Mouse (Mus musculus) brain, adult 2 months (tissue): ENCODE results near the gene Acvr1b.
A peak's percentile ranks its signal among the peaks of the same experiment; 100 is the strongest.

Source experiments
- DNase-seq: peaks from one replicate; pipeline ENCODE4 v3.0.0; 2011; ENCODE audit warnings: low read depth, low spot score

Gene Acvr1b

DNA sequence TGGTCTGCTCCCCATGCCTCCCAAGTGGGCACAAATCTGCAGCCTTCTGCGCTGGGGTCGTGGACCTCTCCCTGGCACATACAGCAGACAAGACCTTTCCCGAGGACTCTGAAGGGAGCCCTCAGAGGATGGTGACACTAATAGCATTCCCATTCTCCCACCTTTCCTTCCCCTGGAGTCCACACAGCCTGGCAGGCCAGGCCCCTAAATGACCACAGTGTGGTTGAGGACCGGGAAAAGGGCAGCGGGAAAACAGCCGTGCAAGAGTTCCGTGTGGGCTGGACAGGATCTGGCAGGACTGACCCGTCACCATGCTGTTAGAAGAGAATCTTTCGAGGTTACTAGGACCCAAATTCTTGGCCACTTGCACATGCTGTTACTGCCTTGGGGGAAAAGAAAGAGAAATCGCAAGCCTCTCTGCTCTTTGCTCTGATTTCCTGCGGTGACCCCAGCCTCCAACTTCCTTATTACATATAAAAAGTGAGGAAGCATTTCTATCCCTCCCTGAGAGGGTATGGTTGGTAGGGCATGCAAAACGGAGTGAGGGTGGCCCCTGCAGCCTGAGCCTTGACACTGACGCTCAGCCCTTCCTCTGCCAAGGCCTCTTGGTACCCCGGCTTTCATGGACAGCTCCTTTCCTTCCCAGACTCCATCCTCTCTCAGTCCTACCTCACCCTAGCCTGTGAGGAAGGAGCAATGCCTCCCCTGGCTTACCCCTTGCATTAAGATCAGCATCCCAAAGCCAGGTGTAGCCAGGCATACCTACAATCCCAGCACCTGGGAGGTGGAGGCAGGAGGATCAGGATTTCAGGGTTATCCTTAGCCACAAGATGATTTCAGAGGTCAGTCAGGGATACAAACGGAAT lies 27.5 kb upstream of the Acvr1b start:
- DNase-seq, result no peak

DNA sequence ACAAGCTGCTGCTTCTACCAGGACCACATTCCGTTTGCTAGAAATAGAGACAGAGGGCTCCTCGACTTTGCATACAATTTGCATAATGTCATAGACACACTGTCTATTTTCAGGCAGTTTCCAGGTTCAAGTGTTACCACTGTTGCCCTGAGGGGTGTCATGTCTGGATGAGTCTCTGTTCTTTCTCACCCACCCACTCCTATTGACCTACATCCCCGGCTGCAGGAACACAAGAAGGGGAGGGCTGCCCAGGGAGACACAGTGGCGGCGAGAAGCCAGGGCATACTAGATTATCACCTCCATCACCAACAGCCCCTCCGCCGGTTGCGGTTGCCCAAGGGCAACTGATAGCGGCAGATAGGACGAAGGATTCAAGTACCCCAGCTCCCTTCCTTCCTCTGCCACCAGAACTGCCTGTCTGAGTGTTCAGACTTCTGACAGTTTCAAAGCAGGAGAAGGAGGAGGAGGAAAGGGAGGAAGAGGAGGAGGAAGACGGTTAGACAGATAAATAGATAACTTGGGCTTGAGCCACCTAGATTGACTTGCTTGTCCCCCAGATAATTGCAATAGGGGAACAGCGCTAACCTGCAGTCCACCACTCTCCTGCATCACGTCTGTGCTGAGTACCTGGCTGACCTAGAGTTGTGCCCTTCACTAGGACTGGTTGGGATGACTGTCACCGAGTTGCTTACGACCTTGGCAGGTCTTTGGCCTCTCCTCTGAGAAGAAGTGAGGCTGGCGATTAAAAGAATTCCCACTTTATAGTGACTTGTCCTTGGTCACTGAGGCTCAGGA lies 26.6 kb upstream of the Acvr1b start:
- peak; percentile 60 for DNase-seq

DNA sequence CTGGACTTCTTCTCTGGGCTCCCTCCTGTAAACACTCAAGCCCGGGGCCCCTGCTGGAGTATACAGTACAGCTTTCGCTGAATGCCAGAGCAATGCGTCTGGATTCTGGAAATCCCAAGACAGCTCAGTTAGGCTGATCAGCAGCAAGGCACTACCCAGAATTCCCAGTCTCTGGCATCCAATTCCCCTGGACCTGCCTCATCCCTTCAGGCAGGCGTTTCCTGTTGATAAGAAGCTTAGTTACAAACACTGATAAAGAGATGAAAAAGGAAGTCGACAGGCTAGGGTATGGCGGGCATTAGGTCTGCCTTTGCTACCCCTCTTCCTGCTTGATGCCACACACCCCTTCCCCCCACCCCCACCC lies 26.0 kb upstream of the Acvr1b start:
- DNase-seq, result no peak

DNA sequence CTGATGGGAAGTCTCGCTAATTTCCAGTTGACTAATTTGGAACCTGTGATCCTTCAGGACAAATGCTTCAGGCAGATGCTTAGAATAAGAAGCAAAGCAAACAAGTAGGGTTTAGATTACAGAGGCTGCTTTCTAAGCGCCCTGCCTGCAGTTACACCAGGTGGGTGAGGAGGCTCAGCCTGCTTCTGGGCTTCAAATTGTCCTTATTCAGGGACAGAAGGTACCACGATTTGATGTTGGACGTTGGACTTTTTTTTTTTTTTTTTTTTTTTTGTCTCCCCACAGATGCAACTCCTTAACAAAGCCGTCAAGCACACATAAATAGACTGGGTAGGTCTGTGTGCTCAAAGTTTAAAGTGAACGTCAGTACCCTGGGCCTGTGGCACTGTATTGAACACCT lies 25.3 kb upstream of the Acvr1b start:
- no peak for DNase-seq

DNA sequence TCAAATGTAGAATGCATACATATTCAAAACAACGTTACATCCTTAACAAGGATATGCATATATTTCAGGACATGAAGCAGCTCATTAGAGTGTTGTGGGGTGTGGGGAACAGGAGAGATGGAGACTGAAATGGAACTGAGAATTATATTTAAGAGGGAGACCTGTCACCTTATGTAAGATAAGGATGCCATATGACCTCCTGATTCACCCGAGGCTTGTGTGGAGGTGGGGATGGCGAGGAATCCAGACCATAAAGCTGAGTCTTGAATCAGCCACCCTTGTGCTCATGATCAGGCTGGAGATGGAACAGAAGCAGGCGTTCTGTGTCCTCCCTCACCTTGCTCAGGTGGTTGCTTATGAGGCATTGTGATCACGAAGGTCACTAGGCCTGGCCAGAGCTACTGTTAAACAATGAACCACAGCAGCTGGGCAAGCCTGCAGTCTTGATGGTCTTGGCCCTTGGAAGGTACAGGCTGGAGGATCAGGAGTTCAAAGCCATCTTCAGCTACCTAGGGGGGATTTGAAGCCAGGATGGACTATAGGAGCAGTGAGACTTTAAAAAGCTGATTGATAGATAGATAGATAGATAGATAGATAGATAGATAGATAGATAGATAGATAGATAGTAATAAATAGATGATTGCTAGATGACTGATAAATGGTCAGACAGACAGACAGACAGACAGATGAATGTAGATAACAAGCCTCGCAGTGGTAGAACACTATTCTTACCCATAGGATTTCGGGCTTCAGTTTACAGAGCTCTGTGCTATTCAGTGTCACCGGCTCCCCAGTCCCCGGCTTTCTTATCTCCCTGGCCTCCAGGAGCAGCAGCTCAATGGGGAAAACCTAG lies 22.2 kb upstream of the Acvr1b start:
- no peak for DNase-seq

DNA sequence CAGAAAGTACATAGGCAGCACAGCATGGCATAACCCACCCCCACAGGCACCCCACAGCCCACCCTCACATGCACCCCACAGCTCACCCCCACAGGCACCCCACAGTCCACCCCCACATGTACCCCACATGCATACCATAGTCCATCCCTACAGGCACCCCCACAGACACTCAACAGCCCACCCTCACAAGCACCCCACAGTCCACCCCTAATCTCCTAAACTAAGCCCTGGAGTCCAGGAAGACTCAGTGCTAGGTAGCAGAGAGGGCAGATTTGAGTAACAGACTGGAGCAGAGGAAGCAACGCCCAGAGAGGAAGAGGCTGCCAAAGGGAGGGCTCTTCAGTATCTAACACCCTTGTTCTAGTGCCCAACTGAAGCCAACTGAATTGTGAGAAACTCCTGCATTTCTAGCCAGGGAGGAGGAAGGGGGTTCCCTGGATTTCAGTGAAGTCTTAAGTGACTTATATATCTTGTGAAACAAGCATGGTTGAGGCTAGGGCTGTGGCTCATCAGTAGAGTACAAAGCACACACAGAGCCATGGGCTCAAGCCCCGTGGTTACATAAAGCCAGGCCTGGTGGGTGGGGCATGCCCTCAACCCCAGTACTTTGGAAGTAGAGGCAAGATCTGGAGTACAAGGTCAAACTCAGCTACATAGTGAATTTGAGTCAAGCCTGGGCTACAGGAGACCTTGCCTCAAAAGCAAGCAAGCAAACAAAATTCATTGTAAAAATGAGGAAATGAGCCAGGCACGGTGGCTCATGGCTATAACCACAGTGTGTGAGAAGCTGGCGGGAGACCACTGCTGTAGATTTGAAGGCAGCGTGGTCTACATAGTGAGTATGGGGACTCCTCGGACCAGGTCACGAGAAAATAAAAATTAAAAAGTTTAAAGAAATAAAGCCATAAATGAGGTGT lies 18.9 kb upstream of the Acvr1b start:
- DNase-seq, result no peak

DNA sequence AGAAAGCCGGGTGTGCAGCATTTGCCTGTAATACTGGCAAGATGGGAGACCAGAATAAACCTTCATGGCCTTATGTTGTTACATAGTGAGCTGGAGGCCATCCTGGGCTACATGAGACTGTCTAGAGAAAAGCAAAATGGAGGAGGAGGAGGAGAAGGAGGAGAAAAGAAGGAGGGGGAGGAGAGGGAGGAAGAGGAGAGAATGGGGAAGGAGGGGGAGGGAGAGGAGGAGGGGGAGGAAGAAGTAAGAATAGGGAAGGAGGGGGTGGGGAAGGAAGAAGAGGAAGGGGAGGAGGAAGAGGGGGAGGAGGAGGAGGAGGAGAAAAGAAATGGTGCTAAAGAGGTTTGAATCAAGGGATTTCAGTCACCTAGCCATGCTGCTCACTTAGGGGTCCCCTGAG lies 13.7 kb upstream of the Acvr1b start:
- no peak for DNase-seq

DNA sequence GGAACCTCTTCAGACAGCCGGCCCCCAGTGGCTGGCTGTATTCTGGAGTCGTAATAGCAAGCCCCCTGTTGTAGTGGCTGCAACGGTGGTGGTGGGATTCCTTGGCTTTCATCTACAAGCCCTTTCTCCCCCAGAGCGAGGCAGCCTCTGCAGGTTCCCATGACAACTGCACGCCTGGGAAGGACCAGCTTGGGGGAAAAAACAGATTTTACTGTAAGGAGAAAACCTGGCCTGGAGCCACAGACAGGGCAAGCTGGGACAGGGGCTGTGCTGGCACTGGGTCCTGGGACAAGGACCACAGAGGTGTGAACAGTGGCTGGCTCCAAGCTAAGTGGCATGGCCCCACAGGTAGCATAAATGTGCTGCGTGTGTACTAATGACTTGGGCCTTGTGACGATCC lies 13.3 kb upstream of the Acvr1b start:
- DNase-seq, result peak; percentile 72

DNA sequence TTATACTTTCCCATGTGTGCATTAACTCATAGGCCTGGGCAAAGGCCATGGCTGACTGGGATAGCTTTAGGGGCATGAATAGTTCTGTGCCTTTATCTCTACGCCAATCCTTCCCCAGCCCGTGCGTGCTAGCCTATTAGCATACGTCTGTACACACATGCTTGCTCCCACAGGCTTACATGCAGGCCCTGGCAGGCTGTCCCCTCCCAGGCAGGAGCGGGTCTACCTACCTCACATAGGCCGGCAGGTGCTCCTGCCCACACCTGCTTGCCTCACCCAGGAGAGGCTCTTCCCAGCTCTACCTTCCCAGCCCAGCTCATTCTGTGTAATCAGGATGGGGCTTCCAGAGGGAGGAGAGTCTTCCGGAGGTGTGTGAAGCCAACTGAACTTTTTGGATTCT lies 12.3 kb upstream of the Acvr1b start:
- no peak for DNase-seq

DNA sequence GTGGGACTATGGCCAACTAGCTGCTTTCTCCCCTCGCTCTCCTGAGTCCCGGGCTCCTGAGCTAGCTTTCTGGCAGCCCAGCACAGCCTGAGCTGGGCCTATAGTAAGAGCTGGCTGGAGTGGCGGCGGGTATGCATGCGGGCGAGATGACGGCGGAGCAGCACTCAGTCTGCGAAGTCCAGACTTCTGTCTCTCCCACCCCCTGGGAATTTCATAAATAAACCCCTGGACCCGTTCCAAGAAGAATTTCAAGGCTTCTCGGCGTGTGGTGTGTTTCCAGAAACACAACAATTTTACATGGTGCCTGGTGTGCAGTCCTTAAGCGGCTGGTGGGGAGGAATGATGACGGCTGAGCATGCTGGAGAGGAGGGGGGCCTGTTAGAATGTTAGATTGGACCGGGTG lies 10.8 kb upstream of the Acvr1b start:
- DNase-seq, result peak; percentile 69

DNA sequence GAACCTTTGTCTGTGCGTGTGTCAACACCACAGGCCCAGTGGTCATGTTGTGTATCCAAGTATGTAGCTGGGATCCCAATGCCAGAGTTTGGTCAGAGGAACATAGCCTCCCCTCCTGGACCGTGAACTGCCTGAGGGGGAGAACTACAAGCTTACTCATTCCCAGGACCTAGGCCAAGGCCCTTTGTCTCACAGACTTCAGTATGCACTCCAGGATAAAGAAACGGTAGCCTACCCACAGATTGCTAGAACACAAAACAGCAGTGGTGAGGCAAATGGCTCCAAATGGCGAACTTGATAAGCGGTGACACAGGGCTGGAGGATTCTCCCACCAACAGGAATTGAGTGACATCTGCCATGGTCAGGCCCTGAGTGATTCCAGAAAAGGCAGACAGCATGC lies 10.0 kb upstream of the Acvr1b start:
- no peak for DNase-seq

DNA sequence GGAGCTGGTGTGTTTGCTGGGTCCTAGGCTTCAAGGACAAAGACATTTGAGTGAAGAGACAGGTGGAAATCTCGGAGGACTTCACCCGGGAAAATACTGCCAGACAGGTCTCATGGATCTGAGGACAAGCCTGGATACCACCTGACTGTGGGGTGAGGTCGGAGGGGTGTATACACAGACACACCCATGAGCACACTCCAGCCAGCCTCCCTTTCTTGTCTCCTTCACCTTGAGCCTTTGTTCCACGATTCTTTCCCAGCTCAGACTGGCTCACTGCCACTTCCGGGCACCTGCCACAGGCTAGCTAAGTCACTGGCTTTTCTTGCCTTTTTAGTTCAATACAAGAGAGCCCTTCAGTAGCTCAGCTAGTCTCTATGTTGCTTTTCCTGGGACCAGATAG lies 9.6 kb upstream of the Acvr1b start:
- no peak for DNase-seq

DNA sequence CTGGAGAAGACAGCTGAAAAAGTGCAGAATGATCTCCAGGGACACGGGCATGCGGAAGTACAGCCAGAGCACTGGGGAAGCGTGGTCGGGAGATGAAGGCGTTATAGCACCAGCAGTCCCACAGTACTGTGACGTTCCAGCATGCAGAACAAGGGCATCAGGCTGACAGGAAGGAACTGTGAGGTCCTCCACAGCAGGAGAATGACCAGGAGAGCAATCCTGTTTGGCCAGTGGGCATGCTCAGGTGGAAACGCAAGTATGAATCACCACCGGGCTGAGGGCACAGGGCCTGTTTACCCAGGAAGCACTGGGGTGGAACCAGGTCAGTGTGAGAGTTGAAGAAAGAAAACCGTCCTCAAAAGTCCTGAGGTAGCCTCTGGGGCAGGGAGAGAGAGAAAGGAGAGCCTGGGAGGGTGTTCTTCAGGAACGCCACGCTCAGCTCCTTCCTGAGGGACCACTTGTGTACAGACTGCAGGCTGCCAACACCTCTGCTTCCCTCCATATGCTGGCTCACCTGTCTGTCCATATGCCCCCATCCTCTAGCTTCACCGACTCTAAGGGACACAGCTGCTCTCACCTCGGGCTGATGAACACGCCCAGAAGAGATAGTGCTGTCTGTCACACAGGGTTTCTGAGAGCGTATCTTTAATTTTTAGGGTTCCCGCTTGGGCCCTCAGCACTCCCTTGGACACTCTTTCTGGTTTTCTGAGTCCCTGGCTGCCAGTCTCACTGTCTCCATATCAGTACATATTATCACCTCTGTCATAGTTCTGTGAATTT lies 8.0 kb upstream of the Acvr1b start:
- peak; percentile 62 for DNase-seq

DNA sequence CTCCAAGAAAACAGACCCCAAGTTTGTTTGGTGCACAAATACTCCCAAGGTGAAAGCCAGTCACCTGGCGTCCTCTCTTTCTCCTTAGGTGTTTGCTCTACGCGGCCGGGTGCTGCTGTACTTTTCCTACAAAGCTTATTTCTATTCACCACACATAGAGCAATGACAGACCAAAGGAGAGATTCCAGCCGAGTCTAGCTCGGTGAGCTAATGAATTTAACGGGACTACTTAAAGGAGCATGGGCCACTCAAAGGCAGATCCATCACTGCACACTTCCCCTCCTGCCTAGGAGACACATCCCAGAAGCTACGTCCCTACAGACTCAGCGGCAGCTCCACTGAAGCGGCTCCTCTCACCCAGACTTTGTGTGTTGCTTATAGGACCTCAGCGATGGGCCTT lies 6.3 kb upstream of the Acvr1b start:
- no peak for DNase-seq

DNA sequence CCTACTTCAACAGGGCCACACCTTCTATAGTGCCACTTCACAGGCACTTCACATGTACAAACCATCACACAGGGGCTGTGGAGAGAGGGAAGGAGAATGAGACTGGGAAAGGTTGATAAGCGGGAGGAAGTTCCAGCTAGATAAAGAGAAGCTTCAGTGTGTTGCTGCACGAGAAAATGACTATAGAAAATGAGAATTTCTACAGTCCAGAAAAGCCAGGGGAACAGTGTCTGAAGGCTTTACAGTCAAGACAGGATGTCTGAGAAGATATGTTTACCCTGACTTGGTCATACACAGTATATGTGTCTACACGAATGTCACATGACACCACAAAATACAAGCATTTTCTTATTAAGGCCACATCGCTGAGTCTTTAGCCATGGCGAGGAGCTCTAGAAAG lies 4.0 kb upstream of the Acvr1b start:
- DNase-seq, result no peak

DNA sequence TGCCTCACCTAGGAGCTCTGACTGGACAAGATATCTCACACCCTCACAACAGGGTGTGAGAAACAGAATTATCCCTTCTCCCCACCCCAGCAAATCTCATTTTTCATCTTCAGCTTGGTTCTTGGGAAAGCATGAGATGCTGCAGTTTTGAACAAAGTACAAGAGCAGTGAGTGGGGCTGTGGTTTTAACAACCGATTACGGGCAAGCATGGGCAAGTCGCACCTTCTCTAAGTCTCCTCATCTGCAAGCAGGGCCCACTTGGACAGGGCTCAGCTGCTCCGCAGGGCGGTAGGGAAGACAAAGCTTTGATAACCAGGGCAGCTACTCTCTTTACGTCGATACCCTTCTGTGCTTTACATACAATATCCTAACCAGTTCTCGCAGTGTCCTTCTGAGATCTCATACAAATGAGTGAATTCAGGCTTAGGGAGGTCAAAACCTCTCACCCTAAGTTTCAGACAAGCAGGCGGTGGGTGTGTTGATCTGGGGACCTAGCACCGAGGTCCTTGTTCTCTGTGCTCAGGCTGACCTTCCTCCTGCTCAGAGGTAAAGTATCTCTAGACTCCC lies 3.4 kb upstream of the Acvr1b start:
- DNase-seq, result no peak

DNA sequence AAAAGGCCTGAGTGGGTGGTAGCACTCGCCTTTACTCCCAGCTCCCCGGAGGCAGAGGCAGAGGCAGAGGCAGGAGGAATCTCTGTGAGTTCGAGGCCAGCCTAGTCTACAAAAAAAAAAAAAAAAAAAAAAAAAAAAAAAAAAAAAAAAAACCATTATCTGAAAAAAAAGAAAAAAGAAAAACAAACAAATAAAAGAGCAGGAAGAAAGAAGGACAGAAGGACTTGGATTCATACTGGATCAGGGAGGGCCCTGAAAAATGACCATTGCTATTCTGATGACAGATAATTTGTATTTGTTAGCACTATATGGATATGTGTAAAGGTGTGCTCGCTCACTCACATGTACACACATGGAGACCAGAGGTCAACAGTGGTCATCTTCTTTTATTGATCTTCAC lies 2.6 kb upstream of the Acvr1b start:
- DNase-seq, result no peak

DNA sequence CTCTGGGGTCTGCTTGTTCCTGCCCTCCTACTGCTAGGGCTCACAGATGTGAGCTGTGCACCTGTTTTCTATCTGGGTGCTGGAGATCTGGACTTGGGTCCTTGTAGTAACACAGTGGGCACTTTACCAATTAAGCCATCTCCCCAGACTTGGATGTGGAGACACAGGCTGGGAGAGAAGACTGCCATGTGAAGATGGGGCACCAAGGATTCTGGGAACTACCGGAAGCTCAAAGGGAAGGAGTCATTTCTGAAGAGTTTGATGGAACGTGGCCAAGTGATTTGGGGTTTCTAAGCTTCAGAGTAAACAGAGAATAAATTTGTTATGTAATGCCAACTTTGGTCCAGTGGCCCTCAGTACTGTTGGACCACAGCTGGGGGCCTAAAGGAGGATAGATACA lies 1.9 kb upstream of the Acvr1b start:
- no peak for DNase-seq

DNA sequence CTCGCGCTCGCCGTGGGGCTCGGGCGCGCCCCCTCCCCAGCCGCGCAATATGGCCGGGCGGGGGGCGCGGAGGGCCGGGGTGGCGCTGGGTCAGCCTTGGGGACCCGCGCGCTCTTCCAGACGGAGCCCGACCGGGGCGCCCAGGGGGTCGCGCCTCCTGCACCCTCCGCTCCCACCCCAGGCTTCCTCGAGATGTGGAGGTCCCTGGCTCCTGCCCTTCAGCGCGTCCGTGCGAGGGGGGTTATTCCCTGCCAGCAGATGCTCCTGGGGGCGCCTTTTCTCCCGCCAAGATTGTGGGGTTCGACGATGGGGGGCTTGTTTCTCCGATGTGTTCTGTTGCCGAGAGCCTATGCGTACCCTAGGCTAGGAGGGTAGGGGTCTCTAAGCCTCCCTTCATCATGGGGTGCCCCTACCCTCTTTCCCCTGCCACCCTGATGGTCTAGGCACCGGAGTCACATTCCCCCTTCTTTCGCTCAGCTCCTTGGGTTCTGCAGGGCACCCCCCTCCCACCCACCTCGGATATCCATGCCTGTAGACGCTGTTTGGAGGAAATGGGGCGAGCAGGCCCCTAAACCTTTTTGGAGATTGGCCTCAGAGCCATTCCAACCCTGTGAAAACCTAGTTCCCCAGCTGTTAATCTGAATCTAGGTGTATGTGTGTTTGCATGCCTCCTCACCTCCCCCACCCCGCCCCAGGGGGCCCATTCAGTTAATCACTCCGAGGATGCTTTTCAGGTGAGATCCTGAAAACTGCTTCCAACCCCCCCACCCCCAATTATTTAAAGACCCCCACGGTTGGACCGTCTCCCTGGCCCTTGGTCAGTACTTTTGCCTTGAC lies 645 bp downstream of the Acvr1b start:
- DNase-seq, result no peak
